Mouse (Mus musculus) lung, postnatal 25 days (tissue): ENCODE results near the gene Thsd7b.
A peak's percentile ranks its signal among the peaks of the same experiment; 100 is the strongest.
"Not testable (repeated sequence)": the region's sequence is repeated elsewhere in the genome, so short reads cannot be mapped to it uniquely, and the experiment has no call there.

Experiments used
- DNase-seq: peaks from one replicate; pipeline ENCODE4 v3.0.0; 2022; ENCODE audit warnings: low spot score

The Thsd7b gene

DNA sequence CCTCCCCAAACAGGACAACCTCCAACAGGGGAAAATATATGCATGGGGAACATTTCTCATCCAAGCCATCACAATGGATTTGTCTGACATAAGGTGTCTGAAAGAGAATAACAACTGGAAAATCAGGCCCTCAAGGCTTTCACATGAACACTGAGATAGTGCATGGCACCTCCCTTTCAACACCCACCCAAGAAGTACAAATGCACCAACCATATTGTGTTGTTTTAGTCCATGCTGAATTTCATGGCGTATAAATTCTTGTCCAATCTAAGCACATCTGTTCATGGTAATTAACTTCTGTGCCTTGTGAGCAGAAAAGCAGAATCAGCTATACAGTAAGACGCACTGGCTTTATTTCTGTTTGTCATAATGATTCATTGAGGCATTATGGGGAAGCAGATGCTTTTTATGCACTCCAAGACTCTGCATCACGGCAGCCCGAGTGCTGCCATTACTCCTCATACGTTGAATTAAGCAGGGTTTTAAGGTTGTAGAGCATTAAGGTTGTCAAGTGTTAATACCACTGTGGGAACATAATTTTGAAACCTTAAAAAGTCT is 577.0 kb downstream of the Thsd7b start:
- no peak for DNase-seq

DNA sequence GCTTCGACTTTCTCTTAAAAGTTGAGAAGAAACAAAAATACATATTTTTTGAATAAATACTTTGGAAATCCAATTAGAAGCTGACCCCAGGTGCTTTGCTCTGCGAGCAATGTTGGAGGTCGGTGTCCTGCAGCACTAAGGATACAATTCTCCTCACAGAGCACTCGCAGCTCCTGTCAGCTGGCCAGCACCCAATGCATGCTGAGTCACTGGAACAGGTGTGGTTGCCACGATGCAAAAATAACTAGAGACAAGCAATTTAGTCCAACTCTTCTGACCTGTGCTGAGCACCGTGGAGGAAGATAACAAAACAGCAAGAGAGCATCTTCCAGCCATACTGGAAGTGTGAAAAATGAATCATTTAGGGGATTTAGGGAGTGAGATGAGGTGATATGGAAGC is 594.6 kb downstream of the Thsd7b start:
- no peak for DNase-seq

DNA sequence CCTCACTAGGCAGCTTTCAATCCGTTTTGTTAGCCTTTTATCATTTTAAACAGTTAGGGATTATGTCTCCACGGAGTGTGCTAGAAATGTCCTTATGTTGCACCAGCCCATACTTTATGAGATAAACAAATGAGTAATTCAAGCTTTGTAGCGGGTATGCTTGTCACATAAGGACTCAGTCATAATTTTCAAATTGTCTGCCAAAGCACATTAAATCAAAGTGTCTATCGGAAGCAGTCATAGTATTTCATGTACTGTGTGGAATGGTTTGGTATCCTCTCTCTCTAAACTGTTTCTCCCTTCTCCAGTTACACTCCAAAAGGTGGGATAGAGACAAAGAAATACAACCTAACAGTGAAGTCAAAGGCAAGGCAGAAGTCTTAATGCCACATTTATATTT is 601.3 kb downstream of the Thsd7b start:
- no peak for DNase-seq

DNA sequence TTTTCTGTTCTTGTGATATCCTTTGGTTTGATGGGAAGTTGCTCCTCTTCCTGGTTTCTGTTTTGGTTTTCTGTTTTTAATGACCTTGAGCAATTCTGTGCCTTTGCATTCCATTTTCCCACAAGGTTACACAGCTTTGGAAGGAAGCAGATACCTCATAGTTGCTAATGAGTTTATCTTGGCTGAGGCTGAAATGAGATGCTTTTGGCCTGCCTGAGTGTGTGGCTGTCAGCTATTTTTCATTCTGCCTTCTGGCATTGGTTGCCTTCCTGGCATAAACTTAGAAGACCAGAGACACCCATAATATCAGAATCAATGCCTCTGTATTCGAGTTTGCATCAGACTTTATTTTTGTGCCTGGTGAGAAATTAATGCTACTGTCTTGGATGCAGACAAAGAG is 614.8 kb downstream of the Thsd7b start:
- no peak for DNase-seq

DNA sequence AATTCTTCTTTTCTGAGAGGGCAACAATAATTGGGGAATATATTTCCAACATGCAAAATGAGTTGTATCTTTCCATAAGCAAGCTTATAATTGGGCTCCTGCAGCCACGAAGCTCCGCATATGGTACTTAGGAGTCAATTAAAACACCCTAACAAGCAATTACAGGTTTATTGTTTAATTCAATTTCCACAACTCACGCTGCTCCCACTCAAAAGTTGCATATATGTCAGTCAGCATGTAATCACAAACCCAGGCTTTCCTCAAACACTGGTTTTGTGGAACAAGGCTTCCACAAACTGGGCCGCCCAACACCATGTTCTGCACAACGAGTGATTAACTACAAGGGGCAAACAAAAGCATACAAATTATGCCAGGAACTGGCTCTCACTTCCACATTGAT is 625.0 kb downstream of the Thsd7b start:
- no peak for DNase-seq

DNA sequence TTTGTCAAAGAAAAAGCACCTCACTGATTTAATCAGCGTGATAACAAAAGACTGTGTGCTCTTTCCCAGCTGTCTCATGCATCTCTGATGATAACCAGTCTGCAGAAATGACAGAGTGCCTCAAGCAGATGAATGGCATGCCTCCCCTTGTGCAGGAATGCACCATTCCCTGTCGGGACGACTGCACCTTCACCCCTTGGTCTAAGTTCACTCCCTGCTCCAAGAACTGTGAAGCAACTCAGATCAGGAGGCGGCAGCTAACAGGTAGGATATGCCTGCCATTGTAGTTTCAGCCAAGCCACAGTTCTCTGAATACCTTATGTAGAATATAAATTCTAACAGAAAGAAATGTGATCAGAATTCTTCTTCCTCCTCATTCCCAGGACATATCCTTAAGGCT is 642.4 kb downstream of the Thsd7b start:
- DNase-seq = no peak

DNA sequence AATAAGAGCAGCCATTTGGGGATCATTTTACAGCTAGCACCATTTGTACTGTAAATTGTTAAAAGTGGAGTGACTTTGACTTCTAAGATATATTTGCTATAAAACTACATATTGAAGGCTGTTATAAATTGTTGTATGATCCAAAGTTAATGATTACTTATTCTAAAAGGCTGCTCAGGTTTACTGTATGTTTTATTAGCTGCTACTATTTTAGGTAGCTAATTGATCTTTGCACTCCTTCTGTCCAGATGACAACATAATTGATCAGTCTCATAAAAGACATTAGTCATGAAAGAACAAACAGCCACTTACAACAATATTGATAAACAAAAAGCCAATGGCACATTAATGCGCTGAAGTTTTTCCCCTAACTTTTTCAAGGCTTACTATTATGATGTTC is 644.5 kb downstream of the Thsd7b start:
- no peak for DNase-seq

DNA sequence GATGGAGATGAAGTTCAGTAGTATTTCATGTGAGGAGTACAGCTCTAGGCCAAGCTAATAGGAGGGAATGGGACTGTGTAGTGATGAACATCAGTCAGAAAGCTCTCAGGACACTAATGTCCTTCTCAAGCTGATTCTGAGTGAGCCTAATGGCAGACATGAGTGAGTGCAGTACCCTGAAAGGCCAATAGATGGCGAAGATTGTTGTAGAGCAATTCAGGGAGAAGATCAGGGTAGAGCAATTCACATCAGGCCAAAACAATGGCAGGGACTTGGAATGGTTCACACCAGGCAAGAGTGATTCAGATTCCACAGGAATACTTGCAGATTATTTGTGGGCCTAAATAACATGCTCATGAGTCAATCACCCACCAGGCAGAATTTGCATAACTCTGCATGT is 646.3 kb downstream of the Thsd7b start:
- peak; percentile 3 for DNase-seq

DNA sequence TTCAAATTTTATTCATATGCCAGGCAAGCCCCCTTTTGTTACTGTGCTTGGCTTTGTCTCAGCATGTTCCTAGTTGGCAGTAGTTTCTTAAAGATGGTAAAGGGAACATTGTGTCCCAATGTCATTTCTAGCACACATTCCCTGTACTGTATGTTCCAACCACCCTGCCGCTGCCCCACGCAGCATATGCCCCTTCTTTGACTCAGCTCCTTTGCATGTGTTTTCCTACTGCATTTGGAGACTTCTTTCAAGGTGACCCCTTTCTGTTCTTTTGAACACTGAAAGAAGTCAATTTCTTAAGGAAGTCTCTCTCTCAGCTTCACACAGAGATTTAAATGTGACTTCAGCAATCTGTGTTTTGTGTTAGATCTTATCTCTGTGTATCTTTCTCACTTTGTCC is 657.9 kb downstream of the Thsd7b start:
- DNase-seq = no peak

DNA sequence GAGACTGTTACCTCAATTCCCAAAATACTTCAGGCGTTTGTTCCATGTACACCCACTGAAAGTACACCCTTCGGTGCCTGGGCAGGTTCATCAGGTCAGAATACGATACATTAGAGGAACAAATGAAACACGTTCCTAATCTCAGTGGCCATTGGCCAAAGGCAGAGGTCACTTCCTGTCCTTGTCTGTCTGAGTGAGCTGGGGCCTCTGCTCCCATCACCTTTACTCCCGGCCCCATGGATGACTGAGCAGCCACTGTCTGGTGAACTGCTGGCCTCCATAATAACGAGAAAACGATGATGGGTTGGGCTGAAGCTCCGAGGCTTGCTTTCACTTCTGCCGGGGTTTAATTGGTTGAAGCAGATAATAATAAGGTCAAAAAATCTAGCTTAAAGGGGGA is 670.0 kb downstream of the Thsd7b start:
- no peak for DNase-seq

DNA sequence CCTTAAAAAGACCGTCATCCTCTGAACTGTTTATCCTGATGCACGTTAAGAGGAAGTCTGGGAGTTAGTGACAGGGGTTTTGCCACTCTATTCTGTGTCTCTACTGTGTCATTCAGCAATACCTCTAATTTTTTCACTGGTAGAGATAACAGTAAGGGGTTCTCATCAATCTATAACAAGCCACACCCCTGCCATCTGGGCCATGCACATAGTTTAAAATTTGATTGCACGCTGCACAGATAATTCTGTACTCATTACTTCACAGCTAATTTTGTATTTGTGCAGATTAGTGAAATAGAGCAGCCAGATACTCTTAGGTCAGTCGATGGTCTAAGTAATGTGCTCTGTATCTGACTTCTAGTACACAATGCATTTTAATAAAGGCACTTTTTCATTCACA is 673.9 kb downstream of the Thsd7b start:
- no peak for DNase-seq

DNA sequence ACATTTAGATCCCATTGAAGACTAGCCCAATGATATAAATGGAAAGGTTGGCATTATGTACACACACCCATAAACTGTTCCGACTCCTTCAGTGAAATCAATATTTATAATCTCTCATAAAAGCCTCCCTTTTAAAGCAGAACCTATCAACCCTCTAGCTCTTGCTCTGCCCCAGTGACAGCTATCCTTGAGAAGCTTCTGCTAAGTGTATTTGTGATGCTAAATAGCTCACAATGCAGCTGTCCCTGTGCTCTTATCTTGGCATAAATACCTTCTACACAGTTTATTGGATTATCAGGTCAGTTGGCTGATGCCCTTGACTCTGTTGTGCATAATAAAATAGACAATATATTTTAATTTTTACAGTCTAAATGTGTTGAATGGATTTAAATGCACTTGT is 682.4 kb downstream of the Thsd7b start:
- no peak for DNase-seq

DNA sequence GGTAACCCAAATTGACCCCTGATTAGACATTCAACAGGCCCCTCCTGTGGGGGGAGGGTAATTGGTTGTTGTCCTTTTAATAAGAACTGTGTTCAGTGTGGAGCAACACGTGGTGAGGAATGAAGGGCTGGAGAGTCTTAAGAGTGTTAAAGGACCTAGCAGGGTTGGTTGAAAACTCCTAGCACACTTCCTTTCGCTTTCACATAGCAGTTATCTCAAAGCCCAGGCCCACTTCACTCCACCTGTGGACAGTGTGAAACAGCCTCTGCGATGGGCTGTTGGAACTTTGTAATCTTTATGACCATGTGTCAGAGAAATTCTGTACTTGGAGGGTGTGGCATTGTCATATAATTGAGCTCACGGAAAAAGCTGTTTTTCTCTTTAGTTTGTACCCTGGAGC is 683.5 kb downstream of the Thsd7b start:
- no peak for DNase-seq

DNA sequence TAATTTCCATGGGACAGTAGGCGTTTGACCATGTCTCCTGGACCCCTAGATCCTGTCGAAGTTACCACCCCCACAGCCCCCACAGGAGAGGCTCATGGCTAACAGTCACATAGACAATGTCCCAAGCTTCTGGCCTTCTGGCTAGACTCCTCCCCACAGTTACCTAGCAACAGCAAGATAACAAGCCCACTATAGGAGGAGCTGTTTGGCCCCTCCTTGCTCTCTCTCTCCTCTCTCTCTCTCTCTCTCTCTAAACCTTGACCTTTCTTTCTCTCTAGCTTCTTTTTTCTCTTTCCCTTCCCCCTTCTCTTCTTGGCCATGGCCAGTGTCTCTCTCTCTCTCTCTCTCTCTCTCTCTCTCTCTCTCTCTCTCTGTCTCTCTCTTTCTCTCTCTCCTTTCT is 686.2 kb downstream of the Thsd7b start:
- DNase-seq = not testable (repeated sequence)

DNA sequence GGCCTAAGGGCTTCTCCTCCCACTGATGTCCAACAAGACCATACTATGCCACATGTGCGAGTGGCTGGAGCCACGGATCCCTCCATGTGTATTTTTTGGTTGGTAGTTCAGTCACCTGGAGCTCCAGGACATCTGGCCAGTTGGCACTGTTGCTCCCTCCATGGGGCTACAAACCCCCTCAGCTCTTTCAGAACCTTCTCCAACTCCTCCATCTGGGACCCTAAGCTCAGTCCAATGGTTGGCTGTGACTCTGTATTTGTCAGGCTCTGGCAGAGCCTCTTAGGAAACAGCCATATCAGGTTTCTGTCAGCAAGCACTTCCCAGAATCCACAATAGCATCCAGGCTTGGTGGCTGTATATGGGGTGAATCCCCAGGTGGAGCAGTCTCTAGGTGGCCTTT is 690.1 kb downstream of the Thsd7b start:
- DNase-seq = no peak

DNA sequence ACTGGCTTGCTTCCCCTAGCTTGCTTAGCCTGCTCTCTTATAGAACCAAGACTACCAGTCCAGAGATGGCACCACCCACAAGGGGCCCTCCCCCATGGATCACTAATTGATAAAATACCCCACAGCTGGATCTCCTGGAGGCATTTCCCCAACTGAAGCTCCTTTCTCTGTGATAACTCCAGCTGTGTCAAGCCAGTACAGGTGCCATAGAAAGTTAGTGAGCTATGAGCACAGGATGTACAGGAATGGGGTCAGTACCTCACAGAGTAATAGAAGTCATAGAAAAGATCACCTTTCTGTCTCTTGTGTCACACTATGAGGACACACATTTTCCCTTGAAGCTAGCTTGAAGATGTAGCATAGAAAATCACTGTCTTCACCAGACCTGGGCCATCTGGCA is 716.1 kb downstream of the Thsd7b start:
- not testable (repeated sequence) for DNase-seq

DNA sequence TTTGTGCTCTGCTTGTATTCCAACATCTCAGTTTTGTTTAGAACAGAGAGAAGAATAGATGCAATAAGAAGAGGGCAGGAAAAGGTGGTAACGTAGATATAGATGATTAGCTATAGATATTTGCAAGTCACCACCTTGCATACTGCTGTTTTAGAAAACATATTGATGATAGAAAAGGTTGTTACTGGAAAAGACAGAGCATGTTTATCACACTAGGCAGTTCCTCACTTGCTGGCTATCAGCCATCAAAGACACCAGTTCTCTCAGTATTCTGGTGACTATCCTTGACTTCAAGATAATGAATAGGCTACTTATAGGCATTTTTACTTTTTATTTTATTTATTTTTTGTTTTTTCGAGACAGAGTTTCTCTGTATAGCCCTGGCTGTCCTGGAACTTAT is 717.7 kb downstream of the Thsd7b start:
- no peak for DNase-seq

DNA sequence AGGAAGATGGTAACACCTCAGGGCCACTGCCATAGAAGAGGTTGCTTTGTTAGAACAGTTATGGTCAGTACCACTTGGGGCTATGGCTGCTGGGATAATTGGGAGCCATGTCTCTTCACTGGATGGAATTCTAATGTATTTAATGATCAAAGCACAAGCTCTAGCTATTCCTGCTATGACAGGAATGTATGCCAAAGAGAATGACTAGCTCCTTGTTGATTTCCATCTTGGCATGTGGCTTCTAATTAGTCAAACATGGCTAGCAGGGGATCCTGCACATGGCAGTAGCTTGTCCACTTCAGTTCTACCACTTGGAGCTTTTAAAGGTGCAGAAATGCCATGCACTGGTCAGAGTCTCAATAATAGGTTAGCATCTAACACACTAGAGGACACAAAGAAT is 781.9 kb downstream of the Thsd7b start:
- no peak for DNase-seq

DNA sequence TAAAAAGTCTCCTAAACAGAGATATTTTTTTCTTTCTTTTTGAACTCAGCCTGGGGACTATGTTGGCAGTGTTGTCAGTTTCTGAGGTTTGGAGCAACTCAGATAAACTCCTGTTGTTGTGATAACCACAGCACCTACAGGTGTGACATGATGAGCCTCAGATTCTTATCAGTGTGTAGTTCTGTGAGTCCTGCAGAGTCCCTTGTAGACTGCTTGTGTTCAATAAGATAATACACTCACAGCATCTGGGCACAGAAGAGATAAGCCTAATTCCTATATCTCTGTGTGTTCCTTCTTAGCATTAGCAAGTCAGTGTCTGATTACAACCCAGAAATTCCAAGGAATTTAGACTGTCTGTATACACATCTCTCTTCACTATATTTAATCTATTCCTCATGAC is 789.0 kb downstream of the Thsd7b start:
- no peak for DNase-seq

DNA sequence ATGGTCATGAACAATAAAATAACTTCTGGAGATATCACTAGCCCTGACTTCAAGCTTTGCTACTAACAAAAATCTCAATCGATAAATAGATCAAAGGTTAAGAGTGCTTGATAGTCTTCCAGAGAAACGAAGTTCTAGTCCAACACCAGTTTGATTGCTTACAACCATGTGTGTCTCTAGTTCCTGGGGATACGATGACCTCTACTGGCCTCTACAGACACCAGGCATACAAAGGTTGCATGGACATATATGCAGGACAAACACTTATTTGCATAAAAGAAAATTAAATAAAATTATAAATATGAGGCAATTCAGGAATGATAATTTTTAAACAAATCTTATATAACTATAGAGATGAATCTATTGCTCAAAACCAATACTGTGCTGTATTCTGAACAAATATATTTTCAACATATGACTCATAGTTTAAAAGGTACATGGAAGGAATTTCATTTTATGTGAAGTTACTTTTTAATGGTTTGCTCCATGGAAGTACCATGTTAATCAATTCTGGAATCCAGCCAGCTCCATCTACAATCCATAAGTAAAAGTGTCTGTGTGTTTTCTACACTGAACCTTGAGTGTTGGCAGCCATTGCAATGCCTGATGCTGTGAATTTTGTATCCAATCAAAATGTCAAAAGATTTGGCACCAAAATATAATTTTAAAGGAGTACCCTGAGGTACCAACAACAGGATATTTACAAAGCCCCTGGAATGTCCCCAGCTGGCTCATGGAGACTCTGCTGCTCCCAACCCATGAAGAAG is 793.3 kb downstream of the Thsd7b start:
- DNase-seq = no peak

DNA sequence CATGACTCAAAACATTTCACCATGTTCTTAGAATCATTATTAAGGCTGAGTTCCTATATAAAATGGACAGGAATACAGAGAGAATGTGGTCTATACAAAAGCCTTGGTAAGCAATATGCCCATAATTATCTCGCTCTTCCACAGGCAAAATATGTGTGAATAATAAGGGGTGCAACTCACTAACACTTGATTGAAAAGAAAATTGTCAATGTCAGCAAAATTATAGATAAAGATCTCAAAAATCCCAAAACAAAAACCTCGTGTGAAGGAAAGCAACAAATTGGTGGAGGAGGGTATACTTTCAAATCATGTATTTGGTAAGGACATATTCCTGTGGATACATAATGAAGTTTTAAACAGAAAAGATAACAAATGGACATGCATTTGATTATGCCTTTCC is 810.7 kb downstream of the Thsd7b start:
- no peak for DNase-seq

DNA sequence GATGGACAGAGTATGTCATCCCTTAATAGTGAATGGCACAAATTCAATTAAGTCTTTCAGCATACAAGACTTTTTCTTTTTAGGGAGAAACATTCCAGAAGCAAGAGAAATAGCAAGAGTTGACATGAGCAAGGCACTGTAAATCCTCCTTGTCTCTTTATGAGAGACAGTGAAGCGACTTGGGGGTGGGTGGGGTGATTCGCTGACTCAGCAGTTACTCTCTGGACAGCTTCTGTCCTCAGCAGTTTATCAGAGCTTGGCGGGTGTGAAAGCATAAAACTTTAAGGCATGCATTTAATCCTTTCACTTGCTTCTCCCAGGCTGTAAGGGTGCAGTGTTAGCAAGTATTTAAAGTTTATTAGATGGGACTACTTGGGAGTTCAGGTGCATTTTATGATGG is 812.1 kb downstream of the Thsd7b start:
- DNase-seq = no peak

DNA sequence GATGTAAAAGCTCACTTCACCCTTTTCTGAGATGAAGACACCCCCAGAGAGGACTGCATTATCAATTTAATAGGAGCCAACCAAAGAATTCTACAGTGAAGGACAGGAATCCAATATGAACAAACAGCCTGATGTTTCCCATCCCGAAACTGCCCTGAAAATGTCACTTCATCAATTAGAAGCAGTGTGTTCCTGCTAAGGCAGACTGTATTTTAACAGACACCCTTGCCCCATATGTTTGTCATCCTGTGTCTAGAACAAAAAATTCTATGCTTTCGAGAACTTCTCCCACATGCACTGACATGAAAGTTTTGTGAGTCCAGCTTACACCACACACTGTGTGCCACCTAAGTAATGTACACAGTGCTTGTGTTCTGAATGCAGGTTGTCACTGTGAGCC is 812.8 kb downstream of the Thsd7b start:
- no peak for DNase-seq

DNA sequence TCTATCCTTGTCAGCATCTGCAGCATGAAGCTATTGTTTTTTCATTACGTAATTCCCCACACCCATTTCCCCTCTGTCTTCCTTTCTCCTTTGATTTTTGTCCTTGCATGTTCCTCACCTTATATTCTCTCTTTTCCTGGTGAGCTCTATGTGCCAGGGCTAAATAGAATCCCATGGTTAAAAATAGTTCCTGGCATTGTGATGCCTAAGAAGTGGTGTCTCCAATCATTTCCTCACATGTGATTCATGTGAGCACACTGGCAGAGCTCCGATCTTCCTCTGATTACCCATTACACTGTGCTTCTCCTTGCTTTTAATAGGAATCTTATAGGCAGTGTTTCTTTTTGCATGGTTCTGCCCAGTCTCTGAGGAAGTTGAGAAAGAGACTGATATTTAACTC is 826.1 kb downstream of the Thsd7b start:
- no peak for DNase-seq
